Mouse (Mus musculus) heart, postnatal 0 days (tissue): ENCODE data around the gene Olfr963. TPM values are rescaled to one million over a fixed set of nuclear protein-coding genes. Genes with fewer than 3 reads are reported as not detected.

Experiments
- ATAC-seq: fragments of 200-750 bp; cut with Nextera tagmentation; 2 replicates; pipeline ENCODE4 v1.8.0; 2017; ENCODE audit warnings: low read depth, moderate number of reproducible peaks, moderate library complexity; ENCODE audit not compliant: insufficient read depth
- DNase-seq: peaks from one replicate; pipeline ENCODE4 v3.0.0-alpha.2; 2016; ENCODE audit warnings: low spot score
- H3K27ac ChIP-seq: fragments of 300-500 bp; sonication (generic); 2 replicates; pipeline ENCODE4 v1.5.1; 2014; ENCODE audit warnings: low read depth, mild to moderate bottlenecking
- H3K27me3 ChIP-seq: fragments of 300-500 bp; sonication (generic); 2 replicates; pipeline ENCODE4 v1.6.1; 2014; ENCODE audit warnings: low read length, mixed read lengths; ENCODE audit not compliant: control insufficient read depth, insufficient read depth
- H3K36me3 ChIP-seq: fragments of 300-500 bp; sonication (generic); replicated peaks from 2 replicates; pipeline ENCODE4 v1.6.1; 2014; ENCODE audit warnings: low read length, mixed read lengths; ENCODE audit not compliant: control insufficient read depth, insufficient read depth
- H3K4me1 ChIP-seq: fragments of 300-500 bp; sonication (generic); 2 replicates; pipeline ENCODE4 v1.6.1; 2014; ENCODE audit warnings: antibody characterized with exemption; ENCODE audit not compliant: control insufficient read depth, insufficient read depth
- H3K4me2 ChIP-seq: fragments of 300-500 bp; sonication (generic); 2 replicates; pipeline ENCODE4 v1.6.1; 2014; ENCODE audit warnings: low read depth, mild to moderate bottlenecking, low read length, moderate library complexity
- H3K4me3 ChIP-seq: fragments of 300-500 bp; sonication (generic); 2 replicates; pipeline ENCODE4 v1.5.1; 2014; ENCODE audit warnings: low read depth, low read length
- H3K9ac ChIP-seq: fragments of 300-500 bp; sonication (generic); replicated peaks from 2 replicates; pipeline ENCODE4 v1.6.1; 2014; ENCODE audit warnings: low read depth, low read length, mixed read lengths
- H3K9me3 ChIP-seq: fragments of 300-500 bp; sonication (generic); replicated peaks from 2 replicates; pipeline ENCODE4 v1.6.1; 2016; ENCODE audit warnings: low read length; ENCODE audit not compliant: control insufficient read depth
- CTCF ChIP-seq: IDR thresholded peaks from 2 replicates; pipeline ENCODE4 v1.5.1; 2016; ENCODE audit warnings: antibody characterized with exemption, control low read depth, low read depth
- EP300 ChIP-seq: IDR thresholded peaks from 2 replicates; pipeline ENCODE4 v1.6.1; 2016; ENCODE audit warnings: antibody characterized with exemption, low read depth
- WGBS: fragments of 180-500 bp; shearing (Covaris S2); extraction: QIAGEN DNeasy Blood & Tissue Kit; methylation state at CpG from one replicate; pipeline ENCODE4 v1.1.7; 2014; 5-methylcytosine and 5-hydroxymethylcytosine counted together
- polyA plus RNA-seq: library from polyadenylated mRNA; unstranded; fragments of >200 nt; fragmentation: Nextera tagmentation; extraction: Ambion mirVana; gene quantifications from 2 replicates; pipeline ENCODE4 v1.2.1, GENCODE M21; 2015
- total RNA-seq: library from RNA; depleted of rRNA; stranded (reverse); fragments of >200 nt; gene quantifications from 2 replicates; pipeline ENCODE4 v1.2.3, GENCODE M21; 2014; ENCODE audit warnings: low replicate concordance; rRNA removed

The Olfr963 gene
- total RNA-seq: not detected in 2 replicates
- not detected in 2 replicates for polyA plus RNA-seq

DNA sequence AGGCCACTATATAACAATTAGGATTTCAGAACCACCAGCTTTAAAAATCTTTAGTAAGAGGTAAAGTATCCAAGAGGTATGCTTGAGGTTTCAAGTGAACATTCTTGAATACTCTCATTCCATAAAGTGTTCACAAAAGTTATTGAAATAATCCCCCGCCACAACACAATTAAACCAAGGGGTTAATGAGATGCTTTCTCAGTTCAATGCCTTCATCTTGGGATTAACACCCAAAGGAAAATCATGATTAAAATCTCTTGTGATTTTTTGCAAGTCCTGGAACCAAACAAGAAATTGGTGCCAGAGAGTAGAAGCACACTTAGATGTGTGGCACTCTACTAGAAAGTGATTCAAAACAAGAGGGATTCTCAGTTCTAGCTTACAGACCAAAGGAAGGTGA, at the start of gene Olfr963:
Gene Olfr963 (plus strand): TSS at position 301 of the 400 bp plus-strand sequence.
- no peaks in the 10 kb centered on the region for H3K27me3 ChIP-seq
- WGBS: 81% methylated on average over 1 of the region's 1 CpGs
- H3K36me3 ChIP-seq: no peaks in the 10 kb centered on the region
- H3K9me3 ChIP-seq: peaks cover 5% of the 10 kb centered on the region; the same call in 1 of the 2 replicates
- no peaks in the 10 kb centered on the region for H3K4me1 ChIP-seq
- H3K4me2 ChIP-seq: no peak within 1 kb of the TSS
- no peak within 1 kb of the TSS for H3K27ac ChIP-seq
- TF ChIP-seq EP300 (no peak), CTCF (no peak)
- H3K4me3 ChIP-seq: no peak within 1 kb of the TSS
- H3K9ac ChIP-seq: no peak within 1 kb of the TSS
- no peak for DNase-seq
- ATAC-seq: no peak

DNA sequence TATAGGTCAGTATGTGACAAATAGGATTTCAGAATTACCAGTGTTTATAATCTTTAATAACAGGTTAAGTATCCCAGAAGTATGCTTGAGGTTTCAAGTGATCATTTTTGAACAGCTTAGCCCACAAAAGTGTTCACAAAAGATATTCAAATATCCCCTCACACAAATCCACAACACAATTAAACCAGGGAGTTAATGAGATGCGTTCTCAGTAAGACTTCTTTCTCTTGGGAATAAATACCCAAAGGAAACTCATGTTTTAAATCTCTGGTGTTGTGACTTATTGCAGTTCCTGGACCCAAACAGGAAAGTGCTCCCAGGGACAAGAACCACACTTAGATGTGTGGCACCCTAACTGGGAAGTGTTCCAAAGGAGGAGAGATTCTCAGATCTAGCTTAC, 45.9 kb upstream of the Olfr963 start, which contains the start of gene Olfr960:
Gene Olfr960 (plus strand): TSS at position 301 of the 400 bp plus-strand sequence.
- ATAC-seq: no peak
- no peak for DNase-seq
- Histone ChIP-seq H3K4me1 (no peaks in the 10 kb centered on the region), H3K36me3 (no peaks in the 10 kb centered on the region), H3K27ac (no peak within 1 kb of the TSS), H3K9me3 (no peaks in the 10 kb centered on the region), H3K4me2 (no peak within 1 kb of the TSS), H3K9ac (no peak within 1 kb of the TSS), H3K4me3 (no peak within 1 kb of the TSS), H3K27me3 (no peaks in the 10 kb centered on the region)
- 66% methylated on average over 1 of the region's 1 CpGs for WGBS
- no peak for TF ChIP-seq EP300
- no peak for TF ChIP-seq CTCF

DNA sequence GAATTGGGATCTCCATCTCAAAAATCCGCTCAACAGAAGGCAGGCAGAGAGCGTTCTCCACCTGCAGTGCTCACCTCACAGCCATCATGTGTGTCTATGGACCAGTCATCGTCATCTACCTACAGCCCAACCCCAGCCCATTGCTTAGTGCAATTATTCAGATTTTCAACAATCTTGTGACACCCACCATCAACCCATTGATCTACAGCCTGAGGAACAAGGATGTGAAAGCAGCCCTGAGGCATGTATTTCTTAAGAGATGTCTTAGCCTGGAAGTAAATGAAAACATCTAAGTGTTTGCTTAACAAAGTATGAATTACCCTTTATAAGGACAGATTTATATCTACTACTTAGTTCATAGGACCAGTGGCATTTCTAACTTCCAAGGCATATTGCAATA, 43.2 kb upstream of the Olfr963 start:
- no peak for ATAC-seq
- no peak overlapping the region for H3K4me2 ChIP-seq
- TF ChIP-seq EP300 (no peak), CTCF (no peak)
- H3K36me3 ChIP-seq: no peaks in the 10 kb centered on the region
- WGBS: 73% methylated on average over 3 of the region's 3 CpGs
- no peak for DNase-seq
- H3K9me3 ChIP-seq: no peaks in the 10 kb centered on the region
- H3K9ac ChIP-seq: no peak overlapping the region
- no peaks in the 10 kb centered on the region for H3K4me1 ChIP-seq
- H3K27ac ChIP-seq: no peak overlapping the region
- no peak overlapping the region for H3K4me3 ChIP-seq
- H3K27me3 ChIP-seq: no peaks in the 10 kb centered on the region

DNA sequence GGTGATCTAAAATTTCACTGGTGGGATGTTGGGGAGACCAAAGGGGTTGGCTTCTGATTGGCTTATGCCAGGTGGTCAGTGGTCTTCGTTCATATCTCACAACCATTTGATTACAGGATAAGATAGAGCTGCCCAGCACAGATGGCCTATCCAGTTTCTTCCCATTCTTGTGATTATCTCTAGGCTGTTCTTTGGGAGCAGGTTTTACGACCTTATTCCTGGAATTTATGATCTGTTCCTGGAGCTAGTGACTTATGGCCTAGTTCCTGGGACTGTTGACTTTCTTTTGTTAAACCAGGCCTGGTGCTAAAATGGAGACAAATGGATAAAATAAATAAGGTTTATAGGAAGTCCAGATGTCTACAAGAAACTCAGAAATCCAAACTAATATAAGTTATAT, 42.3 kb upstream of the Olfr963 start:
- 47% methylated on average over 2 of the region's 2 CpGs for WGBS
- no peak for ATAC-seq
- no peak overlapping the region for H3K4me3 ChIP-seq

DNA sequence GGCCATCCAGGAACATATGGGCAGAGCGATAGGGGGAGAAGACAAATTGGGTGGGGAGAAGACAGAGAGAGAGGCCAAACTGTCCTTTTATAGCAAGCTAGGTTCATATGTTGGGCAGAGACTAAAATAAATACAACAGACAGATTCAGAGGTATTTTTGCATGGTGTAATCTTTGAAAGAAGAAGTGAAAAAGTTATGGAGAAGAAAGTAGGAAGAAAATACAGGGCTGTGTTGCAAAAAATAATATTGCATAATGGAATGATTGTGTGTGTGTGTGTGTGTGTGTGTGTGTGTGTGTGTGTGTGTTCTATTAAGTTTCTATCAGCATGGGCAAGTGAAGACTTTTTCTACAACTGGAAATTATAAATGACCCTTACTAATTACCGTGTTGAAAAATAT, 37.9 kb upstream of the Olfr963 start:
- Histone ChIP-seq H3K36me3 (no peaks in the 10 kb centered on the region), H3K27me3 (no peaks in the 10 kb centered on the region), H3K27ac (no peak overlapping the region), H3K4me3 (no peak overlapping the region), H3K4me2 (no peak overlapping the region), H3K9ac (no peak overlapping the region), H3K9me3 (no peaks in the 10 kb centered on the region), H3K4me1 (no peaks in the 10 kb centered on the region)
- DNase-seq (no peak), ATAC-seq (no peak)
- 82% methylated on average over 2 of the region's 2 CpGs for WGBS
- TF ChIP-seq CTCF (no peak), EP300 (no peak)

More for the DNA sequence above, 42.3 kb upstream of the Olfr963 start:
- H3K4me2 ChIP-seq: no peak overlapping the region
- no peak for TF ChIP-seq CTCF
- no peak for TF ChIP-seq EP300
- no peaks in the 10 kb centered on the region for H3K4me1 ChIP-seq
- H3K9ac ChIP-seq: no peak overlapping the region
- no peak for DNase-seq
- H3K27me3 ChIP-seq: no peaks in the 10 kb centered on the region
- no peaks in the 10 kb centered on the region for H3K36me3 ChIP-seq
- no peaks in the 10 kb centered on the region for H3K9me3 ChIP-seq
- no peak overlapping the region for H3K27ac ChIP-seq

DNA sequence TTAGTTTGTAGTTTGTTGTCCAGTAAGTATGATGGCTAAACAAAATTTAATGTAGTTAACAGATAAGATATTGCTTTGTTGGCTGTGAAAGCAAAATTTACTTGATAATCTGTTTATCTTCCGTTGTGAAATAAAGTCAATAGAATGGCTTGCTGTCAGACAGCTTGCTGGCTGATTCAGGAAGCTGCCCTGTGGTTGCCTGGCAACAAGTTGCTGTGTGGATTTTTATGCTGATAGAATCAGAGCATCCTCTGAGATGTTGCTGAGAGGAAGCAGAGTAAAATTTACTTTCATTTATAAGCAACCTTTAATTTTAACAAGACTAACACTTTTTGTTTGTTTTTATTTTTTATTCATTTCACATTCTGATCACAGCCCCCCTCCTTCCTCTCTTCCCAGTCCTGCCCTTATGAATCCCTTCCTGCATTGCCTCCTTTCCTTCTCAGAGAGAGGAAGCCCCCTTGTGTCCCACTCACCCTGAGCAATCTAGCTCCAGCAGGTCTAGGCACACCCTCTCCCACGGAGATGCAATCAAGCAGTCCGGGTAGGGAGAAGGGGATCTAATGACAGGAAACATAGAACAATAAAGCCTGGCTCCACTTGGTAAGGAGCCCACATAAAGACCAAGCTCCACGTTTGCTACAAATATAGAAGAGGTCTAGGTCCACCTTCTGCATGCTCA, 33.0 kb upstream of the Olfr963 start:
- H3K4me3 ChIP-seq: no peak overlapping the region
- no peaks in the 10 kb centered on the region for H3K9me3 ChIP-seq
- TF ChIP-seq CTCF (no peak), EP300 (no peak)
- no peak overlapping the region for H3K4me2 ChIP-seq
- no peak overlapping the region for H3K27ac ChIP-seq
- H3K36me3 ChIP-seq: no peaks in the 10 kb centered on the region
- 33% methylated on average over 4 of the region's 4 CpGs for WGBS
- ATAC-seq (no peak), DNase-seq (no peak)
- no peak overlapping the region for H3K9ac ChIP-seq
- H3K4me1 ChIP-seq: no peaks in the 10 kb centered on the region
- H3K27me3 ChIP-seq: no peaks in the 10 kb centered on the region
